In genomic region chr13:55474621-55475069, GRCm38 (mm10) we compare ENCODE assay signal across 7 mouse cellular contexts. TPM values are rescaled to one million over a fixed set of nuclear protein-coding genes. Genes with fewer than 3 reads are reported as not detected.
DNase-seq lines count a peak whose midpoint lies in the region; ATAC-seq and TF ChIP-seq lines count a peak whose summit lies in the region.

No protein-coding gene starts in this region.

- H3K36me3 ChIP-seq in hindbrain, embryonic 16.5 days (ENCODE audit: control insufficient read depth, insufficient read depth, low read length) = peaks cover 45% of the 10 kb centered on the region
- H3K36me3 ChIP-seq in midbrain, embryonic 15.5 days (replicated peaks) = peaks cover 40% of the 10 kb centered on the region
- H3K36me3 ChIP-seq in heart, embryonic 11.5 days (ENCODE audit: control insufficient read depth, insufficient read depth, low read length) = peaks cover 17% of the 10 kb centered on the region

- 0 out of 2 replicates have a peak, but pooled peaks have one; percentile 10 for TF ChIP-seq POLR2A in cortical plate, adult 2 months (IDR thresholded peaks at IDR 0.05; ENCODE audit: extremely low read depth, insufficient read depth, low read length)

- TF ChIP-seq CTCF in cortical plate, adult 2 months (IDR thresholded peaks at IDR 0.05; ENCODE audit: extremely low read depth, insufficient read depth, low read length) = no peak

- peaks cover 7% of the 10 kb centered on the region for H3K4me1 ChIP-seq in cortical plate, adult 2 months (ENCODE audit: control insufficient read depth, insufficient read depth, low read length)
- peaks cover 55% of the 10 kb centered on the region for H3K4me1 ChIP-seq in hindbrain, embryonic 16.5 days (ENCODE audit: control insufficient read depth, insufficient read depth, low read depth, low read length)
- peaks cover 58% of the 10 kb centered on the region for H3K4me1 ChIP-seq in midbrain, embryonic 15.5 days
- peaks cover 9% of the 10 kb centered on the region for H3K4me1 ChIP-seq in heart, embryonic 11.5 days (ENCODE audit: control insufficient read depth, insufficient read depth, low read length)

- no peak overlapping the region for H3K4me3 ChIP-seq in cortical plate, adult 2 months (ENCODE audit: insufficient read depth, low read length)
- H3K4me3 ChIP-seq in hindbrain, embryonic 16.5 days (ENCODE audit: low read length) = no peak overlapping the region
- H3K4me3 ChIP-seq in midbrain, embryonic 15.5 days = no peak overlapping the region
- no peak overlapping the region for H3K4me3 ChIP-seq in heart, embryonic 11.5 days (ENCODE audit: low read depth, low read length)

- DNase-seq in NIH3T3 (ENCODE audit: low read depth) = peak; percentile 41
- no peak for DNase-seq in heart, postnatal 25 days (ENCODE audit: low spot score)
- no peak for DNase-seq in natural killer cell, adult 2 months (ENCODE audit: low spot score in 2 of 2)

- ATAC-seq in hindbrain, embryonic 16.5 days = no peak; the same call in 1 of the 2 replicates
- 0 out of 2 replicates have a peak, but pooled peaks have one; percentile 3 for ATAC-seq in midbrain, embryonic 15.5 days (replicated peaks)
- no peak for ATAC-seq in heart, embryonic 11.5 days (replicated peaks; ENCODE audit: insufficient number of reproducible peaks, low FRiP score, low TSS enrichment)

- no peaks in the 10 kb centered on the region for H3K27me3 ChIP-seq in hindbrain, embryonic 16.5 days (replicated peaks; ENCODE audit: control insufficient read depth, insufficient read depth, low read length)
- no peaks in the 10 kb centered on the region for H3K27me3 ChIP-seq in midbrain, embryonic 15.5 days (replicated peaks)
- H3K27me3 ChIP-seq in heart, embryonic 11.5 days (ENCODE audit: control insufficient read depth, insufficient read depth, low read length) = peaks cover 31% of the 10 kb centered on the region

- H3K4me2 ChIP-seq in hindbrain, embryonic 16.5 days (ENCODE audit: low read length) = no peak overlapping the region
- H3K4me2 ChIP-seq in midbrain, embryonic 15.5 days = 0 out of 2 replicates have a peak overlapping the region, but pooled peaks have one; percentile 5
- H3K4me2 ChIP-seq in heart, embryonic 11.5 days = no peak overlapping the region

- intact Hi-C loops in heart, postnatal 25 days (cut with DNase I) = no loop called here

- no peaks in the 10 kb centered on the region for H3K9me3 ChIP-seq in hindbrain, embryonic 16.5 days (ENCODE audit: control insufficient read depth, low read length)
- no peaks in the 10 kb centered on the region for H3K9me3 ChIP-seq in midbrain, embryonic 15.5 days
- H3K9me3 ChIP-seq in heart, embryonic 11.5 days (replicated peaks; ENCODE audit: control insufficient read depth, low read length) = no peaks in the 10 kb centered on the region

- 0 out of 2 replicates have a peak overlapping the region, but pooled peaks have one; percentile 15 for H3K27ac ChIP-seq in cortical plate, adult 2 months (ENCODE audit: insufficient read depth, low read length)
- H3K27ac ChIP-seq in hindbrain, embryonic 16.5 days (ENCODE audit: low read depth, low read length) = peak overlapping the region; percentile 58
- H3K27ac ChIP-seq in midbrain, embryonic 15.5 days = peak overlapping the region; percentile 89
- no peak overlapping the region for H3K27ac ChIP-seq in heart, embryonic 11.5 days (ENCODE audit: low read depth, low read length)

- H3K9ac ChIP-seq in hindbrain, embryonic 16.5 days (ENCODE audit: low read depth, low read length) = 0 out of 2 replicates have a peak overlapping the region, but pooled peaks have one; percentile 32
- no peak overlapping the region for H3K9ac ChIP-seq in midbrain, embryonic 15.5 days
- no peak overlapping the region for H3K9ac ChIP-seq in heart, embryonic 11.5 days (ENCODE audit: low read depth, low read length)

- WGBS in hindbrain, embryonic 16.5 days = 17% methylated on average over 5 of the region's 5 CpGs
- WGBS in midbrain, embryonic 15.5 days = 7% methylated on average over 5 of the region's 5 CpGs
- WGBS in heart, embryonic 11.5 days (ENCODE audit: insufficient replicate concordance) = 55% methylated on average over 5 of the region's 5 CpGs

RNA-seq across cellular contexts. Expression of gene Prr7, which starts 10.6 kb away (rescaled TPM):
- polyA plus RNA-seq in cortical plate, adult 2 months (2012; rRNA removed) = 68.1 and 73.5 TPM in 2 replicates
- polyA plus RNA-seq in hindbrain, embryonic 16.5 days (2015; fragmentation: Nextera tagmentation; extraction: Ambion mirVana) = 4.4 and 4.9 TPM in 2 replicates
- 5.5 and 5.7 TPM in 2 replicates for polyA plus RNA-seq in midbrain, embryonic 15.5 days (2015; fragmentation: Nextera tagmentation; extraction: Ambion mirVana)
- 1 to 10 TPM in 1 of 2 experiments, under 1 TPM in 1; 0.56 to 1.2 TPM for total RNA-seq in heart, postnatal 25 days (2021)
- polyA plus RNA-seq in heart, embryonic 11.5 days (2014; fragmentation: Nextera tagmentation; extraction: Ambion mirVana) = 0.21 and 0.34 TPM in 2 replicates

RNA-seq across cellular contexts. Expression of gene Dbn1, which starts 13.3 kb away (rescaled TPM):
- polyA plus RNA-seq in cortical plate, adult 2 months (2012; rRNA removed) = 336 and 368 TPM in 2 replicates
- 482 and 556 TPM in 2 replicates for polyA plus RNA-seq in hindbrain, embryonic 16.5 days (2015; fragmentation: Nextera tagmentation; extraction: Ambion mirVana)
- polyA plus RNA-seq in midbrain, embryonic 15.5 days (2015; fragmentation: Nextera tagmentation; extraction: Ambion mirVana) = 622 and 645 TPM in 2 replicates
- total RNA-seq in heart, postnatal 25 days (2021) = 10 to 100 TPM; 10.6 to 10.8 TPM
- 64.1 and 83.0 TPM in 2 replicates for polyA plus RNA-seq in heart, embryonic 11.5 days (2014; fragmentation: Nextera tagmentation; extraction: Ambion mirVana)

RNA-seq across cellular contexts. Expression of gene Grk6, which starts 29.8 kb away (rescaled TPM):
- polyA plus RNA-seq in cortical plate, adult 2 months (2012; rRNA removed) = 75.3 and 80.1 TPM in 2 replicates
- polyA plus RNA-seq in hindbrain, embryonic 16.5 days (2015; fragmentation: Nextera tagmentation; extraction: Ambion mirVana) = 15.8 and 25.0 TPM in 2 replicates
- 40.8 and 41.4 TPM in 2 replicates for polyA plus RNA-seq in midbrain, embryonic 15.5 days (2015; fragmentation: Nextera tagmentation; extraction: Ambion mirVana)
- 10 to 100 TPM; 17.5 to 18.6 TPM for total RNA-seq in heart, postnatal 25 days (2021)
- polyA plus RNA-seq in heart, embryonic 11.5 days (2014; fragmentation: Nextera tagmentation; extraction: Ambion mirVana) = 24.3 and 26.9 TPM in 2 replicates

RNA-seq across cellular contexts. Expression of gene Pdlim7, which starts 38.8 kb away (rescaled TPM):
- 168 and 171 TPM in 2 replicates for polyA plus RNA-seq in cortical plate, adult 2 months (2012; rRNA removed)
- polyA plus RNA-seq in hindbrain, embryonic 16.5 days (2015; fragmentation: Nextera tagmentation; extraction: Ambion mirVana) = 161 and 177 TPM in 2 replicates
- 167 and 171 TPM in 2 replicates for polyA plus RNA-seq in midbrain, embryonic 15.5 days (2015; fragmentation: Nextera tagmentation; extraction: Ambion mirVana)
- 10 to 100 TPM; 65.2 to 67.7 TPM for total RNA-seq in heart, postnatal 25 days (2021)
- polyA plus RNA-seq in heart, embryonic 11.5 days (2014; fragmentation: Nextera tagmentation; extraction: Ambion mirVana) = 439 and 451 TPM in 2 replicates

RNA-seq across cellular contexts. Expression of gene F12, which starts 48.1 kb away (rescaled TPM):
- 0.63 and 1.0 TPM in 2 replicates for polyA plus RNA-seq in cortical plate, adult 2 months (2012; rRNA removed)
- 0.14 and 0.38 TPM in 2 replicates for polyA plus RNA-seq in hindbrain, embryonic 16.5 days (2015; fragmentation: Nextera tagmentation; extraction: Ambion mirVana)
- polyA plus RNA-seq in midbrain, embryonic 15.5 days (2015; fragmentation: Nextera tagmentation; extraction: Ambion mirVana) = 0.09 and 0.14 TPM in 2 replicates
- not detected for total RNA-seq in heart, postnatal 25 days (2021)
- polyA plus RNA-seq in heart, embryonic 11.5 days (2014; fragmentation: Nextera tagmentation; extraction: Ambion mirVana) = 0.42 and 1.5 TPM in 2 replicates

Comparison
In these comparisons a context has a peak if more than half of its experiments do, and no peak if none do; other contexts are left out.
1. RNA of gene Prr7, which starts 10.6 kb away (polyA plus RNA-seq): 68.1 to 73.5 TPM in cortical plate, adult 2 months; 5.5 to 5.7 TPM in midbrain, embryonic 15.5 days, 4.4 to 4.9 TPM in hindbrain, embryonic 16.5 days and 0.21 to 0.34 TPM in heart, embryonic 11.5 days; every median in the first group is over 10 times any median in the second.